Mouse (Mus musculus): ENCODE data around the gene Olfr60. TPM values are rescaled to one million over a fixed set of nuclear protein-coding genes. Genes with fewer than 3 reads are reported as not detected.

Gene Olfr60
- not detected in 2 replicates for polyA plus RNA-seq (2012; rRNA removed)

GRCm38 (mm10) chr7:140361571-140361970 lies at the start of gene Olfr60:
Gene Olfr60 (minus strand): TSS chr7:140361671.
- no peak for DNase-seq (ENCODE audit: low read depth)
- no peak for TF ChIP-seq POLR2A (IDR thresholded peaks at IDR 0.05; ENCODE audit: borderline replicate concordance, extremely low read depth, insufficient read depth, insufficient read length, poor library complexity, severe bottlenecking)
- no peak for TF ChIP-seq CTCF (IDR thresholded peaks at IDR 0.05; ENCODE audit: borderline replicate concordance, extremely low read depth, insufficient read depth, insufficient read length)

GRCm38 (mm10) chr7:140402818-140403217 lies 41.3 kb upstream of the Olfr60 start, which contains the start of gene Olfr531:
Gene Olfr531 (minus strand): TSS chr7:140402918.
- TF ChIP-seq POLR2A (IDR thresholded peaks at IDR 0.05; ENCODE audit: borderline replicate concordance, extremely low read depth, insufficient read depth, insufficient read length, poor library complexity, severe bottlenecking) (no peak), CTCF (IDR thresholded peaks at IDR 0.05; ENCODE audit: borderline replicate concordance, extremely low read depth, insufficient read depth, insufficient read length) (no peak)
- DNase-seq (ENCODE audit: low read depth) = no peak

- no peak for TF ChIP-seq CTCF (IDR thresholded peaks at IDR 0.05; ENCODE audit: borderline replicate concordance, extremely low read depth, insufficient read depth, insufficient read length)
- TF ChIP-seq POLR2A (IDR thresholded peaks at IDR 0.05; ENCODE audit: borderline replicate concordance, extremely low read depth, insufficient read depth, insufficient read length, poor library complexity, severe bottlenecking) = no peak
These were observed 15.4 kb upstream of the Olfr60 start for GRCm38 (mm10) chr7:140376911-140377310.

GRCm38 (mm10) chr7:140376231-140376630 lies 14.8 kb upstream of the Olfr60 start, which contains the start of gene Olfr530:
Gene Olfr530 (minus strand): TSS chr7:140376331.
- DNase-seq (ENCODE audit: low read depth) = no peak
- TF ChIP-seq POLR2A (IDR thresholded peaks at IDR 0.05; ENCODE audit: borderline replicate concordance, extremely low read depth, insufficient read depth, insufficient read length, poor library complexity, severe bottlenecking) (no peak), CTCF (IDR thresholded peaks at IDR 0.05; ENCODE audit: borderline replicate concordance, extremely low read depth, insufficient read depth, insufficient read length) (no peak)

More at GRCm38 (mm10) chr7:140376911-140377310, 15.4 kb upstream of the Olfr60 start:
- no peak for DNase-seq (ENCODE audit: low read depth)

GRCm38 (mm10) chr7:140374300-140374699 lies 12.8 kb upstream of the Olfr60 start:
- DNase-seq (ENCODE audit: low read depth) = no peak
- TF ChIP-seq CTCF (IDR thresholded peaks at IDR 0.05; ENCODE audit: borderline replicate concordance, extremely low read depth, insufficient read depth, insufficient read length) = no peak
- no peak for TF ChIP-seq POLR2A (IDR thresholded peaks at IDR 0.05; ENCODE audit: borderline replicate concordance, extremely low read depth, insufficient read depth, insufficient read length, poor library complexity, severe bottlenecking)

DNA sequence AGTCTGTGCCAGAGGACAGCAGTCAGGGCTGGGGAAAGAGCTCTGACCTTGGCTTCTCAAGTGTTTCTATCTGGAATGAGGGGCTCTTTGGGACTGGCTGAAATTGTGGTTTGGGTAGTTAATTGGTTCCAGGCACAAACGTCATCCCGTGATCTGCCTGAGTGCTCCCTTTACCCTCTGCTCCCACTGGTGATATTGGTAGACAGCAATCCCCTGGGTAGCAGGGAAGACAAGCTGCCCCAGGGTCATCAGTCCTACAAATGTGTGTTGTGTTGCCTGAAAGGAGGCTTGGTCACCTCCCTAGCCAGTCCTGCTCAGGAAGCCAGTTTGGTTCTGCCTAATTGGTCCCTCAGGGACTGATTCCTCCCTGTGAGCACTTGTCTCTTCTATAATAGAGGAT lies 27.8 kb downstream of the Olfr60 start, which contains the start of gene Olfr527:
Gene Olfr527 (plus strand): TSS at position 301 of the 400 bp plus-strand sequence.
- TF ChIP-seq POLR2A (IDR thresholded peaks at IDR 0.05; ENCODE audit: borderline replicate concordance, extremely low read depth, insufficient read depth, insufficient read length, poor library complexity, severe bottlenecking) (no peak), CTCF (IDR thresholded peaks at IDR 0.05; ENCODE audit: borderline replicate concordance, extremely low read depth, insufficient read depth, insufficient read length) (no peak)
- DNase-seq (ENCODE audit: low read depth) = peak; percentile 1

DNA sequence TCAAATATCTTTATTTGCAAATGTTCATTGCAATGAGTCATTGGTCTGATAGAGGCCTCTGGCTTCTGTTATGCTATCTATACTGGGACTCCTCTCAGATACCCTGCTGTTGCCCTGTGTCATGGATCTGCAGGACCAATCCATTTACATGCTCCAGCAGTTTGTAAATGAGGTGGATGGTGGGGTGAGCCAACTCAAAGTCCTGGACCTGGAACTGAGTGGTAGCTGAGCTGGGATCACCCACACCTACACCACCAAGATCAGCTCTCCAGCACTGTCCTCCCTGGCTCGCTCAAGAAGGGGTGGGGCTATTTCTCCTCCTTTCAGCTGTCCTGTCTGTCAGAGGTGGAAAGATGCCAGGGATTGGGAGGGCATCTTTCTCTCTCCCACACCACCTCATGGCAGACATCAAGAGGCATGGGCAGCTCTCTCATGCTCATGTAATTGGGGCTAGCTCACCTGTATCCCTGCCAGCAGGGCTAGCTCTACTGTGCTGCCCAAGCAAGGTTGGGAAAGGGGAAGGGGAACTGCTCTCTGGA lies 31.6 kb downstream of the Olfr60 start:
- TF ChIP-seq POLR2A (IDR thresholded peaks at IDR 0.05; ENCODE audit: borderline replicate concordance, extremely low read depth, insufficient read depth, insufficient read length, poor library complexity, severe bottlenecking) = no peak
- TF ChIP-seq CTCF (IDR thresholded peaks at IDR 0.05; ENCODE audit: borderline replicate concordance, extremely low read depth, insufficient read depth, insufficient read length) = no peak
- DNase-seq (ENCODE audit: low read depth) = no peak

GRCm38 (mm10) chr7:140321135-140321534 lies 40.3 kb downstream of the Olfr60 start:
- DNase-seq (ENCODE audit: low read depth) = no peak
- TF ChIP-seq POLR2A (IDR thresholded peaks at IDR 0.05; ENCODE audit: borderline replicate concordance, extremely low read depth, insufficient read depth, insufficient read length, poor library complexity, severe bottlenecking) = no peak
- no peak for TF ChIP-seq CTCF (IDR thresholded peaks at IDR 0.05; ENCODE audit: borderline replicate concordance, extremely low read depth, insufficient read depth, insufficient read length)

GRCm38 (mm10) chr7:140320558-140320957 lies 40.9 kb downstream of the Olfr60 start, which contains the start of gene Olfr525:
Gene Olfr525 (plus strand): TSS chr7:140320858.
- no peak for TF ChIP-seq POLR2A (IDR thresholded peaks at IDR 0.05; ENCODE audit: borderline replicate concordance, extremely low read depth, insufficient read depth, insufficient read length, poor library complexity, severe bottlenecking)
- no peak for DNase-seq (ENCODE audit: low read depth)

DNA sequence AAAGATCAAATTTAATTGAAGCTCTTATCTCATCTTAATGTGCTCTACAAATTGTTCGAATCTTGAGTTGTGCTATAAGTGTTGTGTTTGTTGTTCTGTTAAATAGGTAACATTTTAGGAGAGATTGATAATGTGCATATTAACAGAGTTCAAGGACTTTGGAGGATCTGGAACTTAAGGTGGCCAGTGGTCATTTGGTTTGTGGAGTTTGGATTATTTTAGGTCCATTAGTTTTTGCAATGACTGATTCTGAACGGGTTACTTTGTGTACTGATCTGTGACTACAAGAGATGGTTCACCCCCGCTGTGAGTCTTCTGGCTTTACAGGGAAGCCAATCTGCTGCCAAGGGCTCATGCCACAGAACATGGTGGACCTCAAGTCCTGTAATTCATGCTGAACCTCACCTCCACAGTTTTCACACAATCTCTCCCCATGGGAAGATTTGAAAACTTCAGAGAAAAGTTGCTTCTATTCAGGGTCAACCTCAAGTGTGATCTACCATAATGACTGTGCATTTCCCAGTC lies 41.5 kb downstream of the Olfr60 start:
- DNase-seq (ENCODE audit: low read depth) = no peak
- TF ChIP-seq POLR2A (IDR thresholded peaks at IDR 0.05; ENCODE audit: borderline replicate concordance, extremely low read depth, insufficient read depth, insufficient read length, poor library complexity, severe bottlenecking) = no peak
- no peak for TF ChIP-seq CTCF (IDR thresholded peaks at IDR 0.05; ENCODE audit: borderline replicate concordance, extremely low read depth, insufficient read depth, insufficient read length)

GRCm38 (mm10) chr7:140299416-140299815 lies 62.1 kb downstream of the Olfr60 start:
- TF ChIP-seq POLR2A (IDR thresholded peaks at IDR 0.05; ENCODE audit: borderline replicate concordance, extremely low read depth, insufficient read depth, insufficient read length, poor library complexity, severe bottlenecking) = no peak
- TF ChIP-seq CTCF (IDR thresholded peaks at IDR 0.05; ENCODE audit: borderline replicate concordance, extremely low read depth, insufficient read depth, insufficient read length) = no peak
- no peak for DNase-seq (ENCODE audit: low read depth)

- no peak for TF ChIP-seq CTCF (IDR thresholded peaks at IDR 0.05; ENCODE audit: borderline replicate concordance, extremely low read depth, insufficient read depth, insufficient read length)
- no peak for TF ChIP-seq POLR2A (IDR thresholded peaks at IDR 0.05; ENCODE audit: borderline replicate concordance, extremely low read depth, insufficient read depth, insufficient read length, poor library complexity, severe bottlenecking)
- no peak for DNase-seq (ENCODE audit: low read depth)
These were observed 64.6 kb downstream of the Olfr60 start for GRCm38 (mm10) chr7:140296876-140297275.
